Mouse (Mus musculus) limb, embryonic 14.5 days (tissue): ENCODE results near the gene Psmb6. TPM values are rescaled to one million over a fixed set of nuclear protein-coding genes. Genes with fewer than 3 reads are reported as not detected.
"Not testable (repeated sequence)": the region's sequence is repeated elsewhere in the genome, so short reads cannot be mapped to it uniquely, and the experiment has no call there.

Source experiments
- ATAC-seq: fragments of 200-750 bp; cut with Nextera tagmentation; 2 replicates; pipeline ENCODE4 v1.8.0; 2017; ENCODE audit warnings: low read depth, moderate number of reproducible peaks, moderate TSS enrichment; ENCODE audit not compliant: low FRiP score
- DNase-seq: peaks from one replicate; pipeline ENCODE4 v3.0.0-alpha.2; 2015; ENCODE audit warnings: low spot score
- H3K27ac ChIP-seq: fragments of 300-500 bp; sonication (generic); replicated peaks from 2 replicates; pipeline ENCODE4 v1.5.1; 2014; ENCODE audit warnings: low read depth, mild to moderate bottlenecking, low read length, moderate library complexity, mixed read lengths
- H3K27me3 ChIP-seq: fragments of 300-500 bp; sonication (generic); 2 replicates; pipeline ENCODE4 v1.6.1; 2014; ENCODE audit warnings: low read length, mixed read lengths; ENCODE audit not compliant: control insufficient read depth, insufficient read depth
- H3K36me3 ChIP-seq: fragments of 300-500 bp; sonication (generic); 2 replicates; pipeline ENCODE4 v1.6.1; 2014; ENCODE audit warnings: mild to moderate bottlenecking, low read length, moderate library complexity, mixed read lengths; ENCODE audit not compliant: control insufficient read depth, insufficient read depth
- H3K4me1 ChIP-seq: fragments of 300-500 bp; sonication (generic); 2 replicates; pipeline ENCODE4 v1.6.1; 2014; ENCODE audit warnings: antibody characterized with exemption, low read length, mixed read lengths; ENCODE audit not compliant: control insufficient read depth, insufficient read depth
- H3K4me2 ChIP-seq: fragments of 300-500 bp; sonication (generic); replicated peaks from 2 replicates; pipeline ENCODE4 v1.6.1; 2014; ENCODE audit warnings: low read depth, mild to moderate bottlenecking, low read length, moderate library complexity; ENCODE audit not compliant: severe bottlenecking
- H3K4me3 ChIP-seq: fragments of 300-500 bp; sonication (generic); replicated peaks from 2 replicates; pipeline ENCODE4 v1.5.1; 2014; ENCODE audit warnings: low read length
- H3K9ac ChIP-seq: fragments of 300-500 bp; sonication (generic); 2 replicates; pipeline ENCODE4 v1.6.1; 2014; ENCODE audit warnings: mild to moderate bottlenecking, low read depth, low read length, moderate library complexity; ENCODE audit not compliant: severe bottlenecking
- H3K9me3 ChIP-seq: fragments of 300-500 bp; sonication (generic); 2 replicates; pipeline ENCODE4 v1.6.1; 2016; ENCODE audit warnings: low read length; ENCODE audit not compliant: control insufficient read depth
- POLR2A ChIP-seq: fragments of 200-500 bp; IDR thresholded peaks from 2 replicates; pipeline ENCODE4 v1.8.0; 2012; ENCODE audit warnings: inconsistent platforms, mild to moderate bottlenecking, moderate library complexity, borderline replicate concordance; ENCODE audit not compliant: insufficient read depth, insufficient read length; ENCODE audit errors: extremely low read depth
- WGBS: fragments of 180-500 bp; shearing (Covaris S2); extraction: QIAGEN DNeasy Blood & Tissue Kit; methylation state at CpG from one replicate; pipeline ENCODE4 v1.1.7; 2014; 5-methylcytosine and 5-hydroxymethylcytosine counted together
- polyA plus RNA-seq, 2 experiments: library from polyadenylated mRNA; depleted of rRNA in 1 of 2; stranded (reverse) in 1 of 2; unstranded in 1 of 2; fragments of >200 nt; fragmentation: Nextera tagmentation in 1 of 2; extraction: Ambion mirVana in 1 of 2; gene quantifications; 2 replicates each; pipeline versions ENCODE4 v1.2.1 to v1.2.3; 2012 to 2014

Psmb6 gene
- polyA plus RNA-seq, 2 experiments, result 421 to 779 TPM

GRCm38 (mm10) chr11:70513520-70513919 lies 11.6 kb upstream of the Psmb6 start:
- H3K4me1 ChIP-seq, result no peaks in the 10 kb centered on the region; the same call in 1 of the 2 replicates
- DNase-seq (no peak), ATAC-seq (no peak)
- no peak overlapping the region for H3K9ac ChIP-seq
- H3K27ac ChIP-seq, result no peak overlapping the region
- H3K36me3 ChIP-seq, result no peaks in the 10 kb centered on the region
- H3K9me3 ChIP-seq, result no peaks in the 10 kb centered on the region
- TF ChIP-seq POLR2A, result no peak
- 63% methylated on average over 11 of the region's 11 CpGs for WGBS
- no peak overlapping the region for H3K4me3 ChIP-seq
- H3K27me3 ChIP-seq, result no peaks in the 10 kb centered on the region
- no peak overlapping the region for H3K4me2 ChIP-seq

DNA sequence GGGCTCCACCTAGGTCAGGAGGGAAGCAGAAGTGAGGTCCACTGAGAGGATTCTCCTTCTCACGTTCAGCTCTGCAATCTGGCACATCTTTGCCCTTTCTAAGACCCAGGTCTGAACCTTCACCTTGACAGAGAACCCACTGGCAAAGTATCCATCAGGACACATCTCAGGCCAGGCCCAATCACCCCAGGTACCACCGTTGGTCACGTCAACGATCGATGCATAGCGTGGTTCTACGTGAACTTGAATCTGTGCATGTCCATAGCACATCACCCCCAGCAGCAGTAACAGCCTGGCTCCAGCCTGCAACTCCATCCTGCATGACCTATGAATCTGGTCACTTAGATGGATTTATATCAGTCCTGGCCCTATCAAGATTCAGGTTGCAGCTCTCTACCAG lies 10.9 kb upstream of the Psmb6 start, which contains the start of gene Vmo1:
Gene Vmo1, minus strand, starts transcription at position 329 of the 400 bp plus-strand sequence.
- H3K4me3 ChIP-seq, result no peak within 1 kb of the TSS
- no peaks in the 10 kb centered on the region for H3K36me3 ChIP-seq
- ATAC-seq (no peak), DNase-seq (no peak)
- no peaks in the 10 kb centered on the region for H3K27me3 ChIP-seq
- no peak within 1 kb of the TSS for H3K4me2 ChIP-seq
- no peaks in the 10 kb centered on the region; the same call in 1 of the 2 replicates for H3K4me1 ChIP-seq
- no peak within 1 kb of the TSS for H3K9ac ChIP-seq
- no peak for TF ChIP-seq POLR2A
- no peaks in the 10 kb centered on the region for H3K9me3 ChIP-seq
- WGBS, result 85% methylated on average over 7 of the region's 7 CpGs
- H3K27ac ChIP-seq, result no peak within 1 kb of the TSS

DNA sequence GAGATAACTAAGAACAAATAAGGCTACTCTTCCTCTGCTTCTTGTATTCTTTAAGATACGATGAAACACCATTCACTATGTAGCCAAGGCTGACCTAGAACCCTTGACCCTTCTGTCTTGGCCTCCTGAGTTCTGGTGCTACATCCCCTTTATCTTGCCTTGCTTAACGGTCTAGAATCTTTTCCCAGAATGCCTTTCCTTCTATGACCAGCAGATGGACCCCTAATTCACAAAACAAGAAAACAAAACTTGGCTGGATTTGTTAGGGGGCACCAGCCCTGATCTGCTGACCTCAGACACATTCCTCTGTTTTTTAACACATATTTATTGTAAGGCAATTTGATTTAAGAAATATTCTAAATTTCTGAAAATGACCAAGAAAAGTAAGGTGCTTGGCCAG lies 8.8 kb upstream of the Psmb6 start:
- Histone ChIP-seq H3K27ac (no peak overlapping the region), H3K27me3 (no peaks in the 10 kb centered on the region), H3K9me3 (no peaks in the 10 kb centered on the region), H3K9ac (no peak overlapping the region), H3K4me1 (0 out of 2 replicates have a peak, but pooled peaks cover 4% of the 10 kb centered on the region), H3K4me2 (no peak overlapping the region), H3K4me3 (no peak overlapping the region), H3K36me3 (no peaks in the 10 kb centered on the region)
- 26% methylated on average over 2 of the region's 2 CpGs for WGBS
- no peak for TF ChIP-seq POLR2A
- no peak for DNase-seq
- ATAC-seq, result no peak

DNA sequence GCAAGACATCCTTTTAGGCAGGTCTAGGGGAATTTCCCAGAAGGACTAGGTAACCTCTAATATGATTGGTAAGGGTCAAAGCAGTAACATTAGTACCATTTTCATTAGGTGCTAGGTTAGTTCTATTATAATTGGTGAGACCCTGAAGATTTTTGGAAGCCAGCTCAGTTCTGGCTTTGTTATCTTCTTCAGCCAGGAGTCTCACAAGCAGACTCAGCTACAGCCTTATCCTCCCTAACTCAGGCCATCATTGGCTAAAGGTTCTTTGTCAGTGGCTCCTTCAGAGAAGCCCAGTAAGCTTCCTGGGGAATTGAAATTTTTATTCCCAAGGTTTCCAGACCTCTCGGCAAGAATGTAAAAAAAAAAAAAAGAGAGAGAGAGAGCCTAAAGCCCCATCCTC lies 6.7 kb upstream of the Psmb6 start:
- no peaks in the 10 kb centered on the region for H3K27me3 ChIP-seq
- no peak for TF ChIP-seq POLR2A
- ATAC-seq (no peak), DNase-seq (no peak)
- H3K36me3 ChIP-seq, result no peaks in the 10 kb centered on the region
- no peaks in the 10 kb centered on the region for H3K9me3 ChIP-seq
- H3K4me2 ChIP-seq, result no peak overlapping the region
- H3K4me3 ChIP-seq, result no peak overlapping the region
- 0 out of 2 replicates have a peak, but pooled peaks cover 4% of the 10 kb centered on the region for H3K4me1 ChIP-seq
- no peak overlapping the region for H3K27ac ChIP-seq
- 55% methylated on average over 1 of the region's 1 CpGs for WGBS
- no peak overlapping the region for H3K9ac ChIP-seq

DNA sequence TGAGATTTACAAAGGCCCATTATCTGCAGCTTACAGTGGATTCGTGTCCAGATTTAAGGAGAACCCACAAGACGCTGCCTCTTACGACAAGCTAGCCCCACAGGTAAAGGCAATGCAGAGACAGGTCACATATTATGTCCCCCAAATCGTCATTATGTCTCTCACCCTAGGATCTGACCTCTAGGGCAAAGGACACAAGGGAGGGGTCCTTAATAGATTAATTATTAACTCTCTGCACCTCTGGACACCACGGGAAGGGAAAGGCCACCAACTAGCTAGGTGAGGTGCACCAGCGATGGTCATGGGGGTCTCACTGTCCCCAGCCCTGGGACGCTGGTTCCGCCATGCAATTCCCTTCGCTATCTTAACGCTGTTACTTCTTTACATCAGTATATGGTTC lies 6.2 kb upstream of the Psmb6 start, which contains the start of gene Gltpd2:
Gene Gltpd2, plus strand, starts transcription at position 274 of the 400 bp plus-strand sequence.
- no peak for TF ChIP-seq POLR2A
- Histone ChIP-seq H3K36me3 (no peaks in the 10 kb centered on the region), H3K27me3 (no peaks in the 10 kb centered on the region), H3K9me3 (no peaks in the 10 kb centered on the region), H3K27ac (no peak within 1 kb of the TSS), H3K4me3 (peak within 1 kb of the TSS; percentile 31), H3K4me1 (0 out of 2 replicates have a peak, but pooled peaks cover 4% of the 10 kb centered on the region), H3K4me2 (peak within 1 kb of the TSS; percentile 48), H3K9ac (peak within 1 kb of the TSS; percentile 59)
- DNase-seq (no peak), ATAC-seq (no peak)
- WGBS, result 82% methylated on average over 10 of the region's 10 CpGs

- no peaks in the 10 kb centered on the region for H3K27me3 ChIP-seq
- H3K4me3 ChIP-seq, result peak overlapping the region; percentile 31
- TF ChIP-seq POLR2A, result 0 out of 2 replicates have a peak, but pooled peaks have one; percentile 24
- ATAC-seq (no peak), DNase-seq (peak; percentile 17)
- peak overlapping the region; percentile 59 for H3K9ac ChIP-seq
- H3K4me2 ChIP-seq, result peak overlapping the region; percentile 48
- H3K36me3 ChIP-seq, result no peaks in the 10 kb centered on the region
- 11% methylated on average over 41 of the region's 41 CpGs for WGBS
- 0 out of 2 replicates have a peak, but pooled peaks cover 4% of the 10 kb centered on the region for H3K4me1 ChIP-seq
- no peak overlapping the region for H3K27ac ChIP-seq
- no peaks in the 10 kb centered on the region for H3K9me3 ChIP-seq
Measured at GRCm38 (mm10) chr11:70520178-70520769, 4.9 kb upstream of the Psmb6 start.

GRCm38 (mm10) chr11:70523306-70523989 lies 1.7 kb upstream of the Psmb6 start:
- not testable (repeated sequence) for H3K27me3 ChIP-seq, H3K9ac ChIP-seq, H3K4me1 ChIP-seq, H3K4me3 ChIP-seq, ATAC-seq, DNase-seq, H3K4me2 ChIP-seq, H3K9me3 ChIP-seq, H3K27ac ChIP-seq
- 91% methylated on average over 8 of the region's 8 CpGs for WGBS
- H3K36me3 ChIP-seq, result peaks cover 22% of the 10 kb centered on the region
